Mouse (Mus musculus) heart, embryonic 14.5 days (tissue): ENCODE results near the gene Fbln7. TPM values are rescaled to one million over a fixed set of nuclear protein-coding genes. Genes with fewer than 3 reads are reported as not detected.

Experiments used
- ATAC-seq: fragments of 200-750 bp; cut with Nextera tagmentation; 2 replicates; pipeline ENCODE4 v1.8.0; 2017; ENCODE audit warnings: low read depth, moderate TSS enrichment; ENCODE audit not compliant: insufficient number of reproducible peaks, insufficient read depth, low FRiP score
- H3K27ac ChIP-seq, 2 experiments: fragments of 200-500 bp in 1 of 2; fragments of 300-500 bp in 1 of 2; sonication (generic) in 1 of 2; replicated peaks in 1 of 2; 2 replicates each; pipeline ENCODE4 v1.5.1; 2012 to 2014; ENCODE audit warnings: low read depth in 2 of 2, low read length in 2 of 2, control low read depth in 1 of 2, mild to moderate bottlenecking in 1 of 2, mixed read lengths in 1 of 2; ENCODE audit not compliant: control insufficient read depth in 1 of 2, insufficient read depth in 1 of 2
- H3K27me3 ChIP-seq: fragments of 300-500 bp; sonication (generic); 2 replicates; pipeline ENCODE4 v1.6.1; 2014; ENCODE audit warnings: mild to moderate bottlenecking, low read length, control low read depth; ENCODE audit not compliant: control insufficient read depth, insufficient read depth
- H3K36me3 ChIP-seq: fragments of 300-500 bp; sonication (generic); 2 replicates; pipeline ENCODE4 v1.6.1; 2014; ENCODE audit warnings: mild to moderate bottlenecking, control low read depth, low read length, mixed read lengths; ENCODE audit not compliant: control insufficient read depth, insufficient read depth
- H3K4me1 ChIP-seq, 2 experiments: fragments of 200-500 bp in 1 of 2; fragments of 300-500 bp in 1 of 2; sonication (generic) in 1 of 2; 2 replicates each; pipeline ENCODE4 v1.6.1; 2012 to 2014; ENCODE audit warnings: low read length in 2 of 2, control low read depth in 1 of 2, mixed read lengths in 1 of 2; ENCODE audit not compliant: control insufficient read depth in 2 of 2, insufficient read depth in 2 of 2
- H3K4me2 ChIP-seq: fragments of 300-500 bp; sonication (generic); 2 replicates; pipeline ENCODE4 v1.6.1; 2014; ENCODE audit warnings: mild to moderate bottlenecking, low read length
- H3K4me3 ChIP-seq, 2 experiments: fragments of 200-500 bp in 1 of 2; fragments of 300-500 bp in 1 of 2; sonication (generic) in 1 of 2; 2 replicates each; pipeline ENCODE4 v1.5.1; 2012 to 2014; ENCODE audit warnings: low read length in 2 of 2, mild to moderate bottlenecking in 2 of 2, control low read depth in 1 of 2, low read depth in 1 of 2, moderate library complexity in 1 of 2; ENCODE audit not compliant: control insufficient read depth in 1 of 2, insufficient read depth in 1 of 2
- H3K9ac ChIP-seq: fragments of 300-500 bp; sonication (generic); 2 replicates; pipeline ENCODE4 v1.6.1; 2014; ENCODE audit warnings: mild to moderate bottlenecking, low read length
- H3K9me3 ChIP-seq: fragments of 300-500 bp; sonication (generic); 2 replicates; pipeline ENCODE4 v1.6.1; 2016; ENCODE audit warnings: low read length, control low read depth; ENCODE audit not compliant: control insufficient read depth
- WGBS: fragments of 180-500 bp; shearing (Covaris S2); extraction: QIAGEN DNeasy Blood & Tissue Kit; methylation state at CpG from one replicate; pipeline ENCODE4 v1.1.7; 2014; 5-methylcytosine and 5-hydroxymethylcytosine counted together
- polyA plus RNA-seq: library from polyadenylated mRNA; unstranded; fragments of >200 nt; fragmentation: Nextera tagmentation; extraction: Ambion mirVana; gene quantifications from 2 replicates; pipeline ENCODE4 v1.2.1, GENCODE M21; 2014

Gene Fbln7
- 0.93 and 0.96 TPM in 2 replicates for polyA plus RNA-seq

DNA sequence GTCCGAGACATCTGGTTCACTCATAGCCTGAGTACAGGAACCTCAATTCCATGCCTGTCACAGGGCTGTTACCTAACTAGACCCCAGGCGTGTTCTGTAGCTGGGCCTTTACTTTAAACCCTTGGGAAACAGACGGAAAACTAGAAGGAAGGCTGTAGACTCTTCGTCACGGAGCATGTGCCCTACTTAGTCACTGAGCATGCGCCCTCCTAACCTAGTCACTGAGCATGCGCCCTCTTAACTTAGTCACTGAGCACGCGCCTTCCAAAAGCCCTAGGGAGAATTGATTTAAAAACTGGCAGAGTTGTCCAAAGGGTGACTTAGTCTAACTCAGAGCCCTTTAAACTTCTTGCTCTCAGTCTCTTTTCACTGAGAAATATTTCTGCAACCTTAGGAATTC lies at the start of gene Fbln7:
Gene Fbln7, plus strand, starts transcription at position 346 of the 400 bp plus-strand sequence.
- WGBS, result 92% methylated on average over 9 of the region's 9 CpGs
- peak within 1 kb of the TSS; percentile 82 for H3K4me2 ChIP-seq
- H3K4me1 ChIP-seq, result peaks cover 0 to 3% of the 10 kb centered on the region in 2 experiments; a peak in 2 of 4 replicates
- peaks cover 15% of the 10 kb centered on the region for H3K27me3 ChIP-seq
- peak within 1 kb of the TSS; percentile 44 for H3K9ac ChIP-seq
- peak within 1 kb of the TSS; percentile 39 to 50 for H3K4me3 ChIP-seq
- H3K27ac ChIP-seq, result no peak within 1 kb of the TSS
- no peak for ATAC-seq
- no peaks in the 10 kb centered on the region for H3K9me3 ChIP-seq
- no peaks in the 10 kb centered on the region for H3K36me3 ChIP-seq

- 67% methylated on average over 1 of the region's 1 CpGs for WGBS
- H3K4me1 ChIP-seq, result peaks cover 3 to 11% of the 10 kb centered on the region in 2 experiments; a peak in 3 of 4 replicates
Observed at GRCm38 (mm10) chr2:128816311-128816710, 46.5 kb upstream of the Fbln7 start.

DNA sequence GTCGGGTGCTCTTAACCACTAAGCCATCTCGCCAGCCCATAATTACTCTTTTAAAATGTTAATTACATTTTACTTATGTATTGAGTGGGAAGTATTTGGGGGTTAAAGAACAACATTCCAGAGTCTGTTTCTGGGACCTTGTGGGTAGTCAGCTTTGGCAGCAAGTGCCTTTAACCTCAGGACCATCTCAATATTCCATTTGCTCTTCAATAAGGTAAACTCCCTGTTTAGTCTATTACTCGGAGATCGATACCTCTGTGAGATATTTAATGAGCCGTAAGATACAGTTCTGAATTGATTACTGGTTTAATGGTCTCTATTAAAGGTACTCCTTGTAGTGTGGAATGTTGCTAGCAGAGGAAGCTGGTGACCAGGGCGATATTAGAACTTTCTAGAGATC lies 45.9 kb upstream of the Fbln7 start:
- peak overlapping the region in 1 of 2 experiments; percentile 90; a peak in 2 of 4 replicates for H3K27ac ChIP-seq
- H3K27me3 ChIP-seq, result no peaks in the 10 kb centered on the region
- peak overlapping the region in 1 of 2 experiments; percentile 76; a peak in 2 of 4 replicates for H3K4me3 ChIP-seq
- no peak for ATAC-seq
- peak overlapping the region; percentile 4; the same call in 1 of the 2 replicates for H3K9ac ChIP-seq
- 45% methylated on average over 6 of the region's 6 CpGs for WGBS
- H3K4me1 ChIP-seq, result peaks cover 3 to 11% of the 10 kb centered on the region in 2 experiments; a peak in 3 of 4 replicates
- peak overlapping the region; percentile 82 for H3K4me2 ChIP-seq
- H3K9me3 ChIP-seq, result no peaks in the 10 kb centered on the region
- H3K36me3 ChIP-seq, result no peaks in the 10 kb centered on the region

More at GRCm38 (mm10) chr2:128816311-128816710, 46.5 kb upstream of the Fbln7 start:
- ATAC-seq, result no peak
- no peak overlapping the region for H3K9ac ChIP-seq
- no peaks in the 10 kb centered on the region for H3K9me3 ChIP-seq
- H3K27me3 ChIP-seq, result no peaks in the 10 kb centered on the region
- H3K36me3 ChIP-seq, result no peaks in the 10 kb centered on the region
- H3K4me3 ChIP-seq, result no peak overlapping the region
- no peak overlapping the region for H3K4me2 ChIP-seq
- no peak overlapping the region for H3K27ac ChIP-seq

- Histone ChIP-seq H3K4me2 (peak overlapping the region; percentile 82), H3K9me3 (no peaks in the 10 kb centered on the region), H3K4me1 (peaks cover 3 to 11% of the 10 kb centered on the region in 2 experiments; a peak in 3 of 4 replicates), H3K9ac (peak overlapping the region; percentile 72), H3K27me3 (no peaks in the 10 kb centered on the region), H3K36me3 (no peaks in the 10 kb centered on the region), H3K4me3 (peak overlapping the region; percentile 51 to 76), H3K27ac (peak overlapping the region; percentile 80 to 90)
- ATAC-seq, result no peak; the same call in 1 of the 2 replicates
- 0% methylated on average over 7 of the region's 7 CpGs for WGBS
Observed at GRCm38 (mm10) chr2:128817387-128817785, 45.4 kb upstream of the Fbln7 start.

- WGBS, result under 1% methylated on average over 59 of the region's 59 CpGs
- H3K4me3 ChIP-seq, result peak within 1 kb of the TSS; percentile 76 to 87
- H3K27ac ChIP-seq, result peak within 1 kb of the TSS; percentile 90 to 92
Observed at GRCm38 (mm10) chr2:128817786-128818681, 44.7 kb upstream of the Fbln7 start, which contains the start of gene Tmem87b. Gene Tmem87b, plus strand, starts transcription at chr2:128818118.

DNA sequence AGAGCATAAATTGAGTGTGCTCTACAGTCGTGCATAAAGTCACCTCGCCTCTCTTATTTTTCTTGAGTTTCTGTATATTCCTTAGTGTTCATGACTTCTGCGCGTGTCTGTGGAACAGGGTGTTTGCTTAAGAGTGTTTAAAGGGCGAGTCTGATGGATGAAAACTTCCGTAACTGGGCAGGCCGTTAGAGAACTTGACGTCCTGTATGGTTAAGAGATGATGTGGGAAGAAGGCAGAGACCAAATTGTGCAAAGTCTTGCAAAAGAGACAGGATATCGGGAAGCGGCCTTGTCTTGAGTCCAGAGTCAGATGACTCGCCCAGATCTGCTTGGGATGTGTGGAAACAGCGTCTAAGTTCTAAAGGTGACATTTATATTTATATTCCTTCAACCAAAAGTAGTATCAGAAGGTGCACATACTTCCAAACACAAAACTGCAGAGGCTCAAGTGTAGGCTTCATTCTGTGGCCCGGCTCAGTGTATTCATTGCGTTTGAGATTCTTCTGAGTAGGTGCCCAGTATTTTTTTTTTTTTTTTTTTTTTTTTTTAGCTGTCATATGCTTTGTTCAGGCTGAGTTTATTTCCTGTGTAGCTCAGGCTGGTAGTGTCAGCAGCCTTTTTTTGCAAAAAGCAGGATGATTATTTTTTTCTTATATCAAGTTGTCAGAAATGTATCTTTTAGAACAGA lies 43.7 kb upstream of the Fbln7 start:
- H3K36me3 ChIP-seq, result 0 out of 2 replicates have a peak, but pooled peaks cover 3% of the 10 kb centered on the region
- ATAC-seq, result no peak
- H3K4me3 ChIP-seq, result peak overlapping the region; percentile 76 to 87
- H3K9me3 ChIP-seq, result no peaks in the 10 kb centered on the region
- peak overlapping the region; percentile 79 for H3K9ac ChIP-seq
- peak overlapping the region; percentile 86 to 92 for H3K27ac ChIP-seq
- H3K27me3 ChIP-seq, result no peaks in the 10 kb centered on the region
- 17% methylated on average over 14 of the region's 14 CpGs for WGBS
- peaks cover 3 to 11% of the 10 kb centered on the region in 2 experiments; a peak in 3 of 4 replicates for H3K4me1 ChIP-seq
- H3K4me2 ChIP-seq, result peak overlapping the region; percentile 80

More at GRCm38 (mm10) chr2:128817786-128818681, 44.7 kb upstream of the Fbln7 start, which contains the start of gene Tmem87b:
- Histone ChIP-seq H3K27me3 (no peaks in the 10 kb centered on the region), H3K9ac (peak within 1 kb of the TSS; percentile 79), H3K4me2 (peak within 1 kb of the TSS; percentile 82), H3K9me3 (no peaks in the 10 kb centered on the region), H3K36me3 (no peaks in the 10 kb centered on the region), H3K4me1 (peaks cover 3 to 11% of the 10 kb centered on the region in 2 experiments; a peak in 3 of 4 replicates)
- peak; percentile 90 for ATAC-seq

DNA sequence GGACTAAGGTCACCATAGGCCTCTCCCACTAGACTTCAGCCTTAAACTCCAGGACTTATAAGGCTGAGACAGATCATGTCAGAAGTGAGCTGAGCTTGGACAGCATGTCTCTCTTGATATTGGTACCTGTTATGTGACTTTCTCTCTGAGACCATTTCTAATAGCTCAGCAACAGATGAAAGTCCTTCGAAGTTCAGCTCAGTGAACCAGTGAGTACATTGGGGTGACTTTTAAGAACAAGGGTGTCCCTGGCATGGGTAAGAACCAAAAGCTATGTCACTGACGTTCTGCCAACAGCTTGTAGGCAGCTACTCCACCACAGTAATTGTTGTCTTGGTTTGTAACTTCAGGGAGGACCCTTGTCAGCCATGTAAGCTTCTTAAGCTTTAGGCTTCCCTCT lies 42.1 kb upstream of the Fbln7 start:
- H3K27ac ChIP-seq, result no peak overlapping the region
- 0 out of 2 replicates have a peak, but pooled peaks cover 5% of the 10 kb centered on the region for H3K36me3 ChIP-seq
- H3K4me3 ChIP-seq, result no peak overlapping the region
- 81% methylated on average over 2 of the region's 2 CpGs for WGBS
- ATAC-seq, result no peak
- H3K9me3 ChIP-seq, result no peaks in the 10 kb centered on the region
- H3K4me1 ChIP-seq, result peaks cover 0 to 11% of the 10 kb centered on the region in 2 experiments; a peak in 2 of 4 replicates
- H3K27me3 ChIP-seq, result no peaks in the 10 kb centered on the region
- no peak overlapping the region for H3K9ac ChIP-seq
- H3K4me2 ChIP-seq, result no peak overlapping the region
